In genomic region chr8:107048061-107048941, GRCm38 (mm10) we compare ENCODE assay signal across 8 mouse cellular contexts. TPM values are rescaled to one million over a fixed set of nuclear protein-coding genes. Genes with fewer than 3 reads are reported as not detected.
DNase-seq lines count a peak whose midpoint lies in the region; ATAC-seq and TF ChIP-seq lines count a peak whose summit lies in the region.

Gene Pdf (minus strand): TSS chr8:107048614.

- peak; percentile 70; the same call in 1 of the 2 replicates for TF ChIP-seq POLR2A in lung, adult 2 months (IDR thresholded peaks at IDR 0.05; ENCODE audit: borderline replicate concordance, extremely low read depth, low read depth, low read length)

- in situ Hi-C loops in ES-E14 (cut with MboI; ENCODE audit: low sequenced_read_pairs in 2 of 2, unreplicated experiment in 2 of 2), result no loop called here

- peaks cover 40% of the 10 kb centered on the region for H3K36me3 ChIP-seq in ES-E14 (ENCODE audit: control insufficient read depth, insufficient read depth, low read length, poor library complexity, severe bottlenecking)
- peaks cover 65% of the 10 kb centered on the region for H3K36me3 ChIP-seq in forebrain, postnatal 0 days (ENCODE audit: insufficient read depth)

- H3K27ac ChIP-seq in ES-E14 (ENCODE audit: insufficient read depth, low read depth, low read length, poor library complexity, severe bottlenecking), result peak within 1 kb of the TSS; percentile 78
- H3K27ac ChIP-seq in forebrain, postnatal 0 days (ENCODE audit: low read depth, low read length), result peak within 1 kb of the TSS; percentile 86
- peak within 1 kb of the TSS; percentile 93 for H3K27ac ChIP-seq in layer of hippocampus, adult 2 months

- H3K9me3 ChIP-seq in ES-E14 (ENCODE audit: control insufficient read depth, insufficient read depth, low read depth, low read length), result no peaks in the 10 kb centered on the region
- no peaks in the 10 kb centered on the region for H3K9me3 ChIP-seq in forebrain, postnatal 0 days (ENCODE audit: low read length)

- peak; percentile 89 for ATAC-seq in forebrain, postnatal 0 days
- ATAC-seq in neutrophil, adult 5-6 weeks (ENCODE audit: extremely low read depth, insufficient number of reproducible peaks, low FRiP score, poor library complexity, severe bottlenecking), result peak; percentile 40

- H3K9ac ChIP-seq in ES-E14 (ENCODE audit: insufficient read depth, low read depth, low read length, poor library complexity, severe bottlenecking), result peak within 1 kb of the TSS; percentile 90
- H3K9ac ChIP-seq in forebrain, postnatal 0 days, result peak within 1 kb of the TSS; percentile 67

- no peaks in the 10 kb centered on the region for H3K27me3 ChIP-seq in forebrain, postnatal 0 days (ENCODE audit: insufficient read depth, low read length)

- peak within 1 kb of the TSS; percentile 79 to 87 for H3K4me3 ChIP-seq in ES-E14 (ENCODE audit: insufficient read depth in 1 of 2, low read depth in 1 of 2, low read length in 2 of 2, poor library complexity in 1 of 2, severe bottlenecking in 1 of 2)
- peak within 1 kb of the TSS; percentile 70 for H3K4me3 ChIP-seq in forebrain, postnatal 0 days (ENCODE audit: low read depth, low read length)
- H3K4me3 ChIP-seq in layer of hippocampus, adult 2 months, result peak within 1 kb of the TSS; percentile 94
- H3K4me3 ChIP-seq in lung, adult 2 months (replicated peaks; ENCODE audit: extremely low read depth, low read depth, low read length), result peak within 1 kb of the TSS; percentile 95

- under 1% methylated on average over 87 of the region's 87 CpGs for WGBS in forebrain, postnatal 0 days
- WGBS in lung, adult 2 months, result 1% methylated on average over 87 of the region's 87 CpGs

- H3K4me2 ChIP-seq in forebrain, postnatal 0 days (ENCODE audit: low read depth), result peak within 1 kb of the TSS; percentile 83

- 0 out of 2 replicates have a peak, but pooled peaks have one; percentile 13 for TF ChIP-seq CTCF in forebrain, postnatal 0 days (IDR thresholded peaks at IDR 0.05; ENCODE audit: low read depth)
- no peak; the same call in 1 of the 2 replicates for TF ChIP-seq CTCF in layer of hippocampus, adult 2 months (conservative IDR thresholded peaks at IDR 0.05)
- no peak for TF ChIP-seq CTCF in lung, adult 2 months (IDR thresholded peaks at IDR 0.05; ENCODE audit: insufficient read depth, low read length)

- no peak for DNase-seq in ES-E14 (ENCODE audit: low read depth, low spot score)
- peak; percentile 85 to 86 for DNase-seq in cerebellum, adult 18-20 months
- DNase-seq in forebrain, postnatal 0 days, result peak; percentile 88
- DNase-seq in heart, postnatal 36 days, result peak; percentile 82 to 88
- DNase-seq in layer of hippocampus, adult 2 months (ENCODE audit: low spot score in 2 of 2), result peak; percentile 86
- DNase-seq in lung, adult 2 months, result peak; percentile 79
- peak; percentile 80 for DNase-seq in testis, postnatal 14 days (ENCODE audit: low spot score)

- intact Hi-C loops in heart, postnatal 36 days (cut with DNase I), result no loop called here

- H3K4me1 ChIP-seq in ES-E14 (ENCODE audit: control insufficient read depth in 2 of 2, insufficient read depth in 2 of 2, low read length in 2 of 2, poor library complexity in 1 of 2), result no peaks in the 10 kb centered on the region; a peak in 1 of 4 replicates
- no peaks in the 10 kb centered on the region for H3K4me1 ChIP-seq in forebrain, postnatal 0 days (ENCODE audit: insufficient read depth)
- peaks cover 3% of the 10 kb centered on the region; the same call in 1 of the 2 replicates for H3K4me1 ChIP-seq in lung, adult 2 months (ENCODE audit: control insufficient read depth, insufficient read depth, low read length)

TF ChIP-seq in ES-E14, 5 proteins besides CTCF, POLR2A, EP300 and RAD21:
- TF ChIP-seq CHD2 (IDR thresholded peaks at IDR 0.05; ENCODE audit: low read depth, low read length), result no peak
- TF ChIP-seq HCFC1 (IDR thresholded peaks at IDR 0.05; ENCODE audit: borderline replicate concordance, insufficient read depth, low read length), result peak; percentile 57; the same call in 1 of the 2 replicates
- TF ChIP-seq ZC3H11A (IDR thresholded peaks at IDR 0.05; ENCODE audit: borderline replicate concordance, low read depth, low read length), result no peak
- TF ChIP-seq MAFK (IDR thresholded peaks at IDR 0.05; ENCODE audit: insufficient read depth, low read depth, low read length), result no peak
- TF ChIP-seq ZNF384 (IDR thresholded peaks at IDR 0.05; ENCODE audit: low read depth, low read length), result no peak

RNA-seq across cellular contexts. Expression of gene Pdf, which starts in this region (rescaled TPM):
- 15.4 and 16.1 TPM in 2 replicates for total RNA-seq in ES-E14 (2012; rRNA removed)
- 34.4 and 37.2 TPM in 2 replicates for total RNA-seq in forebrain, postnatal 0 days (2014; rRNA removed)
- polyA plus RNA-seq in forebrain, postnatal 0 days (2015; fragmentation: Nextera tagmentation; extraction: Ambion mirVana), result 26.1 and 32.1 TPM in 2 replicates
- 10 to 100 TPM; 61.9 to 64.7 TPM for total RNA-seq in heart, postnatal 36 days (2021)
- total RNA-seq in layer of hippocampus, adult 2 months (2021), result 10 to 100 TPM; 25.2 to 26.1 TPM
- polyA plus RNA-seq in lung, adult 2 months (2012; rRNA removed), result 30.2 and 54.6 TPM in 2 replicates
- 18.9 and 22.1 TPM in 2 replicates for total RNA-seq in neutrophil, adult 5-6 weeks (2017)
